ENCODE assay signal across 8 mouse cellular contexts in the genomic region with DNA sequence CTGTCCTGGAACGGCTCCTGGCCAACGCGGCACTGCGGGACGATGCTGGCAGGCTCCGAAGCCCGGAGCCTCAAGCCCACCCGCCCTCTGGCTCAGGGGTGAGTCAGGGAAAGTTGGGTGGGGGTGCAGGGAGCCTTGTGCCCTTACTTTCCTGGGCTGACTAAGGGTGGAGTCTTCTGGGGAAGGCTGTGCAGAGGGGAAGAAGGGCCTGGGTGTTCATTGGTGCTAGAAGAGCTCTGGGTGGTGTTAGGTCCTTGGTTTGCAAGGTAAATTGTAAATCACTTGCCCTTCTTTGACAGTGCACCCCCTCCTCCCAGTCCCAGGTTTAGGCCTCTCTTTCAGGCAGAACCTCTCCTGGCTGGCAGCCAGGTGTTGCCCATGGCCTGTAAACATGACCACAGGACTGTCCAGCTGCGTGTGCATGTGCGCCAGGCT. TPM values are rescaled to one million over a fixed set of nuclear protein-coding genes. Genes with fewer than 3 reads are reported as not detected.
DNase-seq lines count a peak whose midpoint lies in the region; ATAC-seq lines count a peak whose summit lies in the region.

No protein-coding gene starts in this region.

- H3K9me3 ChIP-seq in heart, embryonic 11.5 days (replicated peaks; ENCODE audit: control insufficient read depth, low read length): no peaks in the 10 kb centered on the region
- H3K9me3 ChIP-seq in limb, embryonic 12.5 days: no peaks in the 10 kb centered on the region; the same call in 1 of the 2 replicates
- H3K9me3 ChIP-seq in neural tube, embryonic 12.5 days: no peaks in the 10 kb centered on the region

- H3K9ac ChIP-seq in heart, embryonic 11.5 days (ENCODE audit: low read depth, low read length): peak overlapping the region; percentile 66
- H3K9ac ChIP-seq in limb, embryonic 12.5 days (replicated peaks): peak overlapping the region; percentile 65
- 0 out of 2 replicates have a peak overlapping the region, but pooled peaks have one; percentile 35 for H3K9ac ChIP-seq in neural tube, embryonic 12.5 days

- 24% methylated on average over 10 of the region's 10 CpGs for WGBS in heart, embryonic 11.5 days (ENCODE audit: insufficient replicate concordance)
- 14% methylated on average over 10 of the region's 10 CpGs for WGBS in limb, embryonic 12.5 days
- 36% methylated on average over 10 of the region's 10 CpGs for WGBS in neural tube, embryonic 12.5 days

- no peaks in the 10 kb centered on the region for H3K27me3 ChIP-seq in heart, embryonic 11.5 days (ENCODE audit: control insufficient read depth, insufficient read depth, low read length)
- no peaks in the 10 kb centered on the region for H3K27me3 ChIP-seq in limb, embryonic 12.5 days
- no peaks in the 10 kb centered on the region for H3K27me3 ChIP-seq in neural tube, embryonic 12.5 days (replicated peaks)

- ATAC-seq in heart, embryonic 11.5 days (replicated peaks; ENCODE audit: insufficient number of reproducible peaks, low FRiP score, low TSS enrichment): peak; percentile 35
- ATAC-seq in limb, embryonic 12.5 days (ENCODE audit: insufficient number of reproducible peaks, insufficient read depth, low FRiP score, low TSS enrichment, low read depth): no peak; the same call in none of the 2 replicates
- peak; percentile 9; the same call in 1 of the 2 replicates for ATAC-seq in neural tube, embryonic 12.5 days (ENCODE audit: low FRiP score, low read depth)
- no peak for ATAC-seq in activated CD4-positive, CD25-positive, alpha-beta regulatory T cell, adult 4 months

- peaks cover 10% of the 10 kb centered on the region for H3K4me1 ChIP-seq in heart, embryonic 11.5 days (ENCODE audit: control insufficient read depth, insufficient read depth, low read length)
- peaks cover 21% of the 10 kb centered on the region for H3K4me1 ChIP-seq in limb, embryonic 12.5 days (replicated peaks)
- peaks cover 10% of the 10 kb centered on the region for H3K4me1 ChIP-seq in neural tube, embryonic 12.5 days

- H3K4me2 ChIP-seq in heart, embryonic 11.5 days: peak overlapping the region; percentile 78
- H3K4me2 ChIP-seq in limb, embryonic 12.5 days: peak overlapping the region; percentile 77
- H3K4me2 ChIP-seq in neural tube, embryonic 12.5 days (replicated peaks): peak overlapping the region; percentile 41

- no peak for DNase-seq in heart, postnatal 10 days
- DNase-seq in adrenal gland, postnatal 36 days: peak; percentile 72 to 79
- peak; percentile 15 for DNase-seq in heart, postnatal 4 days
- DNase-seq in left cerebral cortex, adult 11 months (ENCODE audit: low spot score): no peak

- peak overlapping the region; percentile 45 for H3K4me3 ChIP-seq in heart, embryonic 11.5 days (ENCODE audit: low read depth, low read length)
- peak overlapping the region; percentile 43 for H3K4me3 ChIP-seq in limb, embryonic 12.5 days (replicated peaks)
- no peak overlapping the region for H3K4me3 ChIP-seq in neural tube, embryonic 12.5 days

- peaks cover 25% of the 10 kb centered on the region for H3K36me3 ChIP-seq in heart, embryonic 11.5 days (ENCODE audit: control insufficient read depth, insufficient read depth, low read length)
- peaks cover 86% of the 10 kb centered on the region for H3K36me3 ChIP-seq in limb, embryonic 12.5 days
- H3K36me3 ChIP-seq in neural tube, embryonic 12.5 days: peaks cover 81% of the 10 kb centered on the region

- intact Hi-C loops in heart, postnatal 10 days (cut with DNase I): no loop called here

- H3K27ac ChIP-seq in heart, embryonic 11.5 days (ENCODE audit: low read depth, low read length): no peak overlapping the region
- peak overlapping the region; percentile 87 for H3K27ac ChIP-seq in limb, embryonic 12.5 days
- H3K27ac ChIP-seq in neural tube, embryonic 12.5 days: no peak overlapping the region

RNA-seq across cellular contexts. Expression of a gene that starts 13.3 kb away (rescaled TPM):
- 7.0 TPM in 2 replicates for polyA plus RNA-seq in heart, embryonic 11.5 days (2014; fragmentation: Nextera tagmentation; extraction: Ambion mirVana)
- total RNA-seq in heart, postnatal 10 days (2021): 100 to 1,000 TPM; 100 to 108 TPM
- 100 to 1,000 TPM in 1 of 2 experiments, 10 to 100 TPM in 1; 94.2 to 103 TPM for total RNA-seq in adrenal gland, postnatal 36 days (2021)
- total RNA-seq in heart, postnatal 4 days (2021): 10 to 100 TPM; 87.1 to 88.2 TPM
- polyA plus RNA-seq in limb, embryonic 12.5 days (2016; fragmentation: Nextera tagmentation; extraction: Ambion mirVana): 30.7 and 36.2 TPM in 2 replicates
- polyA plus RNA-seq in neural tube, embryonic 12.5 days (2016; fragmentation: Nextera tagmentation; extraction: Ambion mirVana): 30.1 and 32.2 TPM in 2 replicates
- 1 to 10 TPM; 3.9 to 6.3 TPM for polyA plus RNA-seq in activated CD4-positive, CD25-positive, alpha-beta regulatory T cell, adult 4 months (2017; shearing (Covaris generic))

RNA-seq across cellular contexts. Expression of a gene that starts 23.9 kb away (rescaled TPM):
- polyA plus RNA-seq in heart, embryonic 11.5 days (2014; fragmentation: Nextera tagmentation; extraction: Ambion mirVana): 0.44 and 0.77 TPM in 2 replicates
- total RNA-seq in heart, postnatal 10 days (2021): under 1 TPM; 0.24 to 0.42 TPM
- 1 to 10 TPM; 1.6 to 2.0 TPM for total RNA-seq in adrenal gland, postnatal 36 days (2021)
- total RNA-seq in heart, postnatal 4 days (2021): under 1 TPM; 0.14 to 0.24 TPM
- polyA plus RNA-seq in limb, embryonic 12.5 days (2016; fragmentation: Nextera tagmentation; extraction: Ambion mirVana): 1.4 and 2.2 TPM in 2 replicates
- polyA plus RNA-seq in neural tube, embryonic 12.5 days (2016; fragmentation: Nextera tagmentation; extraction: Ambion mirVana): 40.0 and 51.0 TPM in 2 replicates
- under 1 TPM in 1 of 2 experiments, not detected in 1; 0.62 TPM for polyA plus RNA-seq in activated CD4-positive, CD25-positive, alpha-beta regulatory T cell, adult 4 months (2017; shearing (Covaris generic))

RNA-seq across cellular contexts. Expression of a gene that starts 24.1 kb away (rescaled TPM):
- polyA plus RNA-seq in heart, embryonic 11.5 days (2014; fragmentation: Nextera tagmentation; extraction: Ambion mirVana): 180 and 194 TPM in 2 replicates
- 10 to 100 TPM; 68.5 to 69.0 TPM for total RNA-seq in heart, postnatal 10 days (2021)
- total RNA-seq in adrenal gland, postnatal 36 days (2021): 100 to 1,000 TPM; 126 to 128 TPM
- 100 to 1,000 TPM; 106 to 108 TPM for total RNA-seq in heart, postnatal 4 days (2021)
- 330 and 336 TPM in 2 replicates for polyA plus RNA-seq in limb, embryonic 12.5 days (2016; fragmentation: Nextera tagmentation; extraction: Ambion mirVana)
- 237 and 239 TPM in 2 replicates for polyA plus RNA-seq in neural tube, embryonic 12.5 days (2016; fragmentation: Nextera tagmentation; extraction: Ambion mirVana)
- 100 to 1,000 TPM; 135 to 160 TPM for polyA plus RNA-seq in activated CD4-positive, CD25-positive, alpha-beta regulatory T cell, adult 4 months (2017; shearing (Covaris generic))

Comparison
In these comparisons a context has a peak if more than half of its experiments do, and no peak if none do; other contexts are left out.
1. DNase-seq: peak in adrenal gland, postnatal 36 days (2 of 2) and heart, postnatal 4 days (single experiment); none in heart, postnatal 10 days (0 of 2) and left cerebral cortex, adult 11 months (single experiment).
2. ATAC-seq: peak in heart, embryonic 11.5 days (single experiment) and neural tube, embryonic 12.5 days (single experiment); none in limb, embryonic 12.5 days (single experiment) and activated CD4-positive, CD25-positive, alpha-beta regulatory T cell, adult 4 months (single experiment).
3. RNA of a gene that starts 23.9 kb away (polyA plus RNA-seq): 40.0 to 51.0 TPM in neural tube, embryonic 12.5 days; 1.4 to 2.2 TPM in limb, embryonic 12.5 days, 0.62 TPM in activated CD4-positive, CD25-positive, alpha-beta regulatory T cell, adult 4 months and 0.44 to 0.77 TPM in heart, embryonic 11.5 days; every median in the first group is over 10 times any median in the second.
4. Peak in every context shown above with its lines, with median percentiles within 50 percentile points of each other: H3K4me2 ChIP-seq and H3K9ac ChIP-seq.